Mouse (Mus musculus) urinary bladder, adult 18-20 months (tissue): Measurements from ENCODE around the gene Mical1.

ENCODE experiments used
- DNase-seq, 2 experiments: peaks; one replicate each; pipeline ENCODE4 v3.0.0; 2022; ENCODE audit warnings: low spot score in 2 of 2, mixed read lengths in 2 of 2

Mical1 gene

GRCm38 (mm10) chr10:41476171-41477017 is at the start of gene Mical1:
Gene Mical1, plus strand, starts transcription at chr10:41476314.
- DNase-seq = peak; percentile 50 to 59

- DNase-seq = no peak
Observed at GRCm38 (mm10) chr10:41426368-41426767, 49.7 kb upstream of the Mical1 start.

GRCm38 (mm10) chr10:41434624-41435023 is 41.5 kb upstream of the Mical1 start:
- DNase-seq = peak in 1 of 2 experiments; percentile 15

- DNase-seq = no peak
Observed at GRCm38 (mm10) chr10:41435141-41435540, 41.0 kb upstream of the Mical1 start.

- DNase-seq = no peak
Observed at GRCm38 (mm10) chr10:41448216-41448615, 27.9 kb upstream of the Mical1 start.

- DNase-seq = no peak
Observed at GRCm38 (mm10) chr10:41449684-41450083, 26.4 kb upstream of the Mical1 start.

GRCm38 (mm10) chr10:41450137-41450670 is 25.9 kb upstream of the Mical1 start, which contains the start of gene Zbtb24:
Gene Zbtb24, plus strand, starts transcription at chr10:41450383.
- peak; percentile 90 to 94 for DNase-seq

- DNase-seq = no peak
Observed at GRCm38 (mm10) chr10:41450780-41451522, 25.2 kb upstream of the Mical1 start.

GRCm38 (mm10) chr10:41451656-41452055 is 24.5 kb upstream of the Mical1 start:
- DNase-seq = no peak

GRCm38 (mm10) chr10:41452791-41453190 is 23.3 kb upstream of the Mical1 start:
- DNase-seq = no peak

GRCm38 (mm10) chr10:41459990-41460389 is 16.1 kb upstream of the Mical1 start:
- DNase-seq = no peak

- DNase-seq = no peak
Observed at GRCm38 (mm10) chr10:41460501-41460900, 15.6 kb upstream of the Mical1 start.

GRCm38 (mm10) chr10:41461057-41461722 is 14.9 kb upstream of the Mical1 start:
- DNase-seq = no peak

GRCm38 (mm10) chr10:41464401-41464955 is 11.6 kb upstream of the Mical1 start:
- no peak for DNase-seq

GRCm38 (mm10) chr10:41467325-41467724 is 8.8 kb upstream of the Mical1 start:
- no peak for DNase-seq

GRCm38 (mm10) chr10:41470693-41471092 is 5.4 kb upstream of the Mical1 start:
- DNase-seq = no peak

GRCm38 (mm10) chr10:41472534-41472933 is 3.6 kb upstream of the Mical1 start:
- DNase-seq = no peak

- DNase-seq = no peak
Observed at GRCm38 (mm10) chr10:41472962-41473481, 3.1 kb upstream of the Mical1 start.

GRCm38 (mm10) chr10:41473782-41474468 is 2.2 kb upstream of the Mical1 start:
- DNase-seq = no peak

- DNase-seq = no peak
Observed at GRCm38 (mm10) chr10:41474981-41475391, 1.1 kb upstream of the Mical1 start.

GRCm38 (mm10) chr10:41477018-41477277 is 834 bp downstream of the Mical1 start:
- DNase-seq = no peak
